Mouse (Mus musculus) megakaryocyte, embryonic 14.5 days (primary cell): Measurements from ENCODE around the gene Mblac1.

Experiments used
- FLI1 ChIP-seq: IDR thresholded peaks from 2 replicates; pipeline ENCODE4 v1.6.1; 2012; ENCODE audit warnings: low read length, inconsistent platforms, mixed read lengths
- GATA1 ChIP-seq: IDR thresholded peaks from 3 replicates; pipeline ENCODE4 v1.6.1; 2012; ENCODE audit warnings: mixed read lengths, low read length, inconsistent platforms, borderline replicate concordance

DNA sequence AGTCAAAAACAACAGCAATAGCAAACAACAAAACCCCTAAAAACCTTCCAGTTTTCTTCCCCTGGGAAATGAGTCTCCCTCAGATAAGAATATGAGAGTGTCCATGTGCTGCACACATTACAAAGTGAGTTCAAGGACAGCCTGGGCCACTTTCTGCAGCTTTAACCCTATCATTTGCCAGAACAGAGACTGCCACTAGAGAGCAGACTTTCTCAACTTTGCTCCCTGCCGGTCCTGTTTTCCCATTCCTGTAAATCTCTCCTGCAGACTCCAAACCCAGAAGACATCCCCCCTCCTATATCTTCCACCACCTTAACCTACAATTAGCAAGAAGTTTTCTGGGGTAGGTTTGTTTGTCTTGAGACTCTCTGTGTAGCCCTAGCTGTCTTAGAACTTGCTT is 5.5 kb downstream of the Mblac1 start:
- TF ChIP-seq GATA1 (no peak), FLI1 (no peak)
